Mouse (Mus musculus) embryo, embryonic 10.5 days (tissue): ENCODE measurements around the gene Gm11060.
A peak's percentile ranks its signal among the peaks of the same experiment; 100 is the strongest.

Experiments
- DNase-seq: peaks from one replicate; pipeline ENCODE4 v3.0.0-alpha.2; 2015; ENCODE audit warnings: low spot score

The Gm11060 gene

GRCm38 (mm10) chr2:105122216-105122615, 30.4 kb downstream of the Gm11060 start:
- DNase-seq, result peak; percentile 72

- DNase-seq, result peak; percentile 71
Observed at GRCm38 (mm10) chr2:105122886-105123285, 31.1 kb downstream of the Gm11060 start.

- DNase-seq, result peak; percentile 36
Observed at GRCm38 (mm10) chr2:105123431-105123830, 31.6 kb downstream of the Gm11060 start.

GRCm38 (mm10) chr2:105123881-105124280, 32.1 kb downstream of the Gm11060 start:
- peak; percentile 44 for DNase-seq

GRCm38 (mm10) chr2:105124391-105124790, 32.6 kb downstream of the Gm11060 start:
- DNase-seq, result no peak

- DNase-seq, result no peak
Observed at GRCm38 (mm10) chr2:105125205-105125604, 33.4 kb downstream of the Gm11060 start.

- peak; percentile 49 for DNase-seq
Observed at GRCm38 (mm10) chr2:105125641-105126040, 33.8 kb downstream of the Gm11060 start.

- DNase-seq, result peak; percentile 73
Observed at GRCm38 (mm10) chr2:105126279-105126678, 34.5 kb downstream of the Gm11060 start, which contains the start of gene Wt1. Wt1 (plus strand) TSS chr2:105126529.

GRCm38 (mm10) chr2:105126691-105127530, 35.1 kb downstream of the Gm11060 start:
- DNase-seq, result peak; percentile 38

- DNase-seq, result peak; percentile 58
Observed at GRCm38 (mm10) chr2:105127531-105128480, 36.0 kb downstream of the Gm11060 start.

- DNase-seq, result peak; percentile 43
Observed at GRCm38 (mm10) chr2:105128564-105128963, 36.7 kb downstream of the Gm11060 start.

GRCm38 (mm10) chr2:105130351-105131060, 38.7 kb downstream of the Gm11060 start:
- peak; percentile 63 for DNase-seq

GRCm38 (mm10) chr2:105131061-105131810, 39.4 kb downstream of the Gm11060 start:
- DNase-seq, result peak; percentile 51

- no peak for DNase-seq
Observed at GRCm38 (mm10) chr2:105131811-105132100, 39.9 kb downstream of the Gm11060 start.

GRCm38 (mm10) chr2:105132300-105132699, 40.5 kb downstream of the Gm11060 start:
- DNase-seq, result peak; percentile 69

- peak; percentile 43 for DNase-seq
Observed at GRCm38 (mm10) chr2:105132933-105133795, 41.3 kb downstream of the Gm11060 start.

GRCm38 (mm10) chr2:105134296-105134695, 42.5 kb downstream of the Gm11060 start:
- DNase-seq, result peak; percentile 51

- no peak for DNase-seq
Observed at GRCm38 (mm10) chr2:105139471-105139870, 47.7 kb downstream of the Gm11060 start.

- DNase-seq, result no peak
Observed at GRCm38 (mm10) chr2:105141371-105141770, 49.6 kb downstream of the Gm11060 start.
